ENCODE assay signal across 8 mouse cellular contexts in the genomic region with DNA sequence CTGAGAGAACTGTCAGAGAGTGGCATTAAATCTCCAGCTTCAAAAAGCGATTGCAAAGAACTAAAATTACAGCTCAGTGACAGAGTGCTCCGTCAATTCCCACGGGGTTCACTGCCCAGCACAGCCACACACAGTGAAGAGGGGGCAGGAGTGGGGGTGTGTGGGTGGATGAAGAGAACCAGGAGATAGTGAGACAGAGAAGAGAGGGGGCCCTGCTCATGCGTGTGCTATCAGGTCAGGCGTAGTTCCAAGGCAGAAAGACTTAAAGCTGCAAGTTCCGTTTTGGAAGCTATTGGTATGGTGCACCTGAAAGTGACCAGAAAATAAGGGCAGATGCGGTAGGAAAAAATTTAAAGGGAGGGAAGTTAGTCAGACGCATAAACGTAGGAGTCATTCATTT. TPM values are rescaled to one million over a fixed set of nuclear protein-coding genes. Genes with fewer than 3 reads are reported as not detected.
DNase-seq lines count a peak whose midpoint lies in the region; ATAC-seq and TF ChIP-seq lines count a peak whose summit lies in the region.

No protein-coding gene starts in this region.

- ATAC-seq in forebrain, embryonic 13.5 days = no peak
- 0 out of 2 replicates have a peak, but pooled peaks have one; percentile 22 for ATAC-seq in liver, embryonic 14.5 days (ENCODE audit: insufficient read depth)
- ATAC-seq in stomach, postnatal 0 days (ENCODE audit: low FRiP score, low TSS enrichment) = no peak
- ATAC-seq in inflammation-experienced regulatory T-cells, adult 6 months = no peak

- peaks cover 5% of the 10 kb centered on the region for H3K4me1 ChIP-seq in testis, adult 2 months (ENCODE audit: control insufficient read depth, insufficient read depth, low read length)
- peaks cover 14% of the 10 kb centered on the region for H3K4me1 ChIP-seq in forebrain, embryonic 13.5 days
- H3K4me1 ChIP-seq in liver, embryonic 14.5 days (replicated peaks; ENCODE audit: control insufficient read depth in 2 of 2, insufficient read depth in 2 of 2, low read length in 1 of 2) = peaks cover 19 to 21% of the 10 kb centered on the region in 2 experiments
- peaks cover 3% of the 10 kb centered on the region; the same call in 1 of the 2 replicates for H3K4me1 ChIP-seq in stomach, postnatal 0 days (replicated peaks; ENCODE audit: control insufficient read depth, insufficient read depth)

- peak overlapping the region; percentile 66 for H3K4me3 ChIP-seq in testis, adult 2 months (ENCODE audit: control insufficient read depth, low read depth, low read length)
- peak overlapping the region; percentile 87 for H3K4me3 ChIP-seq in forebrain, embryonic 13.5 days
- peak overlapping the region; percentile 88 to 95 for H3K4me3 ChIP-seq in liver, embryonic 14.5 days (ENCODE audit: insufficient read depth in 1 of 2, low read depth in 2 of 2, low read length in 2 of 2)
- peak overlapping the region; percentile 96 for H3K4me3 ChIP-seq in stomach, postnatal 0 days (ENCODE audit: low read depth, low read length)

- H3K36me3 ChIP-seq in testis, adult 2 months (ENCODE audit: control insufficient read depth, insufficient read depth, low read length) = no peaks in the 10 kb centered on the region
- H3K36me3 ChIP-seq in forebrain, embryonic 13.5 days (ENCODE audit: poor library complexity, severe bottlenecking) = no peaks in the 10 kb centered on the region
- H3K36me3 ChIP-seq in liver, embryonic 14.5 days (replicated peaks; ENCODE audit: control insufficient read depth, insufficient read depth, low read depth) = peaks cover 2% of the 10 kb centered on the region
- no peaks in the 10 kb centered on the region for H3K36me3 ChIP-seq in stomach, postnatal 0 days (ENCODE audit: control insufficient read depth, insufficient read depth, low read length)

- WGBS in forebrain, embryonic 13.5 days = 62% methylated on average over 9 of the region's 9 CpGs
- 26% methylated on average over 9 of the region's 9 CpGs for WGBS in liver, embryonic 14.5 days (ENCODE audit: insufficient replicate concordance)
- 34% methylated on average over 9 of the region's 9 CpGs for WGBS in stomach, postnatal 0 days

- no peak for TF ChIP-seq CTCF in testis, adult 2 months (IDR thresholded peaks at IDR 0.05; ENCODE audit: control insufficient read depth, insufficient read depth, insufficient replicate concordance, low read depth, low read length)
- TF ChIP-seq CTCF in liver, embryonic 14.5 days (IDR thresholded peaks at IDR 0.05; ENCODE audit: low read depth) = no peak
- no peak for TF ChIP-seq CTCF in stomach, postnatal 0 days (IDR thresholded peaks at IDR 0.05; ENCODE audit: low read depth)

- peak overlapping the region; percentile 80 for H3K4me2 ChIP-seq in forebrain, embryonic 13.5 days
- peak overlapping the region; percentile 87 for H3K4me2 ChIP-seq in liver, embryonic 14.5 days (ENCODE audit: low read depth)
- peak overlapping the region; percentile 84 for H3K4me2 ChIP-seq in stomach, postnatal 0 days (replicated peaks; ENCODE audit: low read depth)

- no peak for DNase-seq in testis, postnatal 14 days (ENCODE audit: low spot score)
- no peak for DNase-seq in liver, embryonic 14.5 days (ENCODE audit: low read depth in 3 of 3, low spot score in 3 of 3)
- no peak for DNase-seq in stomach, postnatal 0 days (ENCODE audit: low spot score)
- DNase-seq in gastrocnemius, postnatal 25 days = no peak
- no peak for DNase-seq in thymus, postnatal 36 days

- peak overlapping the region; percentile 81; the same call in 1 of the 2 replicates for H3K9ac ChIP-seq in forebrain, embryonic 13.5 days
- peak overlapping the region; percentile 87 for H3K9ac ChIP-seq in liver, embryonic 14.5 days (replicated peaks)
- H3K9ac ChIP-seq in stomach, postnatal 0 days (ENCODE audit: low read length) = peak overlapping the region; percentile 98

- no peak overlapping the region for H3K27ac ChIP-seq in testis, adult 2 months (ENCODE audit: control insufficient read depth, insufficient read depth, low read depth, low read length)
- H3K27ac ChIP-seq in forebrain, embryonic 13.5 days = no peak overlapping the region
- peak overlapping the region; percentile 58 for H3K27ac ChIP-seq in liver, embryonic 14.5 days
- H3K27ac ChIP-seq in stomach, postnatal 0 days (replicated peaks) = 0 out of 2 replicates have a peak overlapping the region, but pooled peaks have one; percentile 35

- TF ChIP-seq EP300 in liver, embryonic 14.5 days (IDR thresholded peaks at IDR 0.05; ENCODE audit: low read depth) = no peak
- no peak for TF ChIP-seq EP300 in stomach, postnatal 0 days (optimal IDR thresholded peaks at IDR 0.05)

- H3K9me3 ChIP-seq in forebrain, embryonic 13.5 days (replicated peaks) = no peaks in the 10 kb centered on the region
- no peaks in the 10 kb centered on the region for H3K9me3 ChIP-seq in liver, embryonic 14.5 days (ENCODE audit: control insufficient read depth, low read length)
- no peaks in the 10 kb centered on the region for H3K9me3 ChIP-seq in stomach, postnatal 0 days (ENCODE audit: control insufficient read depth, low read length)

- no peak for TF ChIP-seq POLR2A in testis, adult 2 months (IDR thresholded peaks at IDR 0.05; ENCODE audit: control insufficient read depth, low read depth, low read length)

- H3K27me3 ChIP-seq in testis, adult 2 months (ENCODE audit: control insufficient read depth, insufficient read depth, low read length) = no peaks in the 10 kb centered on the region
- peaks cover 15% of the 10 kb centered on the region for H3K27me3 ChIP-seq in forebrain, embryonic 13.5 days
- H3K27me3 ChIP-seq in liver, embryonic 14.5 days (ENCODE audit: control insufficient read depth, insufficient read depth, low read length) = no peaks in the 10 kb centered on the region
- no peaks in the 10 kb centered on the region for H3K27me3 ChIP-seq in stomach, postnatal 0 days (ENCODE audit: control insufficient read depth, insufficient read depth, low read length)

RNA-seq across cellular contexts. Expression of a gene that starts 1.7 kb away (rescaled TPM):
- 19.5 and 20.1 TPM in 2 replicates for polyA plus RNA-seq in testis, adult 2 months (2012; rRNA removed)
- polyA plus RNA-seq in forebrain, embryonic 13.5 days (2015; fragmentation: Nextera tagmentation; extraction: Ambion mirVana) = 5.3 and 6.0 TPM in 2 replicates
- 6.1 and 7.6 TPM in 2 replicates for polyA plus RNA-seq in liver, embryonic 14.5 days (2012; rRNA removed)
- polyA plus RNA-seq in liver, embryonic 14.5 days (2014; fragmentation: Nextera tagmentation; extraction: Ambion mirVana) = 6.0 and 6.5 TPM in 2 replicates
- 25.2 and 25.3 TPM in 2 replicates for polyA plus RNA-seq in stomach, postnatal 0 days (2015; fragmentation: Nextera tagmentation; extraction: Ambion mirVana)
- 1 to 10 TPM; 6.4 to 8.8 (median 7.6) TPM for polyA plus RNA-seq in inflammation-experienced regulatory T-cells, adult 6 months (2017; shearing (Covaris generic))
- 1 to 10 TPM; 6.9 to 7.0 TPM for total RNA-seq in gastrocnemius, postnatal 25 days (2021)

RNA-seq across cellular contexts. Expression of a gene that starts 29.9 kb away (rescaled TPM):
- 0.19 TPM in 1 of 2 replicates, not detected in the other for polyA plus RNA-seq in testis, adult 2 months (2012; rRNA removed)
- polyA plus RNA-seq in forebrain, embryonic 13.5 days (2015; fragmentation: Nextera tagmentation; extraction: Ambion mirVana) = 0.33 TPM in 1 of 2 replicates, not detected in the other
- not detected in 2 replicates for polyA plus RNA-seq in liver, embryonic 14.5 days (2012; rRNA removed)
- not detected in 2 replicates for polyA plus RNA-seq in liver, embryonic 14.5 days (2014; fragmentation: Nextera tagmentation; extraction: Ambion mirVana)
- not detected in 2 replicates for polyA plus RNA-seq in stomach, postnatal 0 days (2015; fragmentation: Nextera tagmentation; extraction: Ambion mirVana)
- polyA plus RNA-seq in inflammation-experienced regulatory T-cells, adult 6 months (2017; shearing (Covaris generic)) = not detected
- not detected for total RNA-seq in gastrocnemius, postnatal 25 days (2021)

RNA-seq across cellular contexts. Expression of a gene that starts 48.5 kb away (rescaled TPM):
- 115 and 145 TPM in 2 replicates for polyA plus RNA-seq in testis, adult 2 months (2012; rRNA removed)
- 68.5 and 72.6 TPM in 2 replicates for polyA plus RNA-seq in forebrain, embryonic 13.5 days (2015; fragmentation: Nextera tagmentation; extraction: Ambion mirVana)
- polyA plus RNA-seq in liver, embryonic 14.5 days (2012; rRNA removed) = 12.3 and 15.5 TPM in 2 replicates
- polyA plus RNA-seq in liver, embryonic 14.5 days (2014; fragmentation: Nextera tagmentation; extraction: Ambion mirVana) = 33.0 and 35.1 TPM in 2 replicates
- polyA plus RNA-seq in stomach, postnatal 0 days (2015; fragmentation: Nextera tagmentation; extraction: Ambion mirVana) = 50.4 and 51.1 TPM in 2 replicates
- 10 to 100 TPM; 89.9 to 95.2 (median 94.7) TPM for polyA plus RNA-seq in inflammation-experienced regulatory T-cells, adult 6 months (2017; shearing (Covaris generic))
- total RNA-seq in gastrocnemius, postnatal 25 days (2021) = 10 to 100 TPM; 11.6 to 12.1 TPM

Comparison
In these comparisons a context has a peak if more than half of its experiments do, and no peak if none do; other contexts are left out.
1. H3K27ac ChIP-seq: peak in liver, embryonic 14.5 days (single experiment) and stomach, postnatal 0 days (single experiment); none in testis, adult 2 months (single experiment) and forebrain, embryonic 13.5 days (single experiment).
2. Peak in every context shown above with its lines, with median percentiles within 50 percentile points of each other: H3K4me3 ChIP-seq, H3K4me2 ChIP-seq and H3K9ac ChIP-seq.